Mouse (Mus musculus): ENCODE data around the gene Ydjc. TPM values are rescaled to one million over a fixed set of nuclear protein-coding genes. Genes with fewer than 3 reads are reported as not detected.
A peak's percentile ranks its signal among the peaks of the same experiment; 100 is the strongest.

The Ydjc gene
- 45.6 and 52.3 TPM in 2 replicates for polyA plus RNA-seq (2015; fragmentation: Nextera tagmentation; extraction: Ambion mirVana)

DNA sequence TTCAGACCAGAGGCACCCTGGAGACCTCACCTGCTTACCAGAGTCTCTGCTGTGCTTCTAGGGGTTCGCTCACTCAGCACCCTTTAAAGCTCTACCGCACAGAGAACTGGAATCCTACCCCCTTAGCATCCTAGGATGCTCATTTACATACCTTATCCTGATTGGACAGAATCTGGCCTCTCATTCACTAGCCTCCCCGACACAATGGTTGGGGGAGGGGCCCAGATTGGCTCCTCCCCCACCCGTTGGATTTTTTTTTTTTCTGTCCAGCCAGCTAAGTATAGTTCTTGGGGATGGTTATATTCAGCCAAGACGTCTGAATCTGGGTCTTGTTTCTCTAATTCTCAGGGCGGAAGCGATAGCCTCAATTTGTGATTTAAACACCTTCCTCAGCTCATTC is at the start of gene Ydjc:
Gene Ydjc (plus strand): TSS at position 283 of the 400 bp plus-strand sequence.
- Histone ChIP-seq H3K4me2 (no peak within 1 kb of the TSS), H3K9me3 (replicated peaks) (no peaks in the 10 kb centered on the region), H3K27ac (replicated peaks) (no peak within 1 kb of the TSS), H3K27me3 (replicated peaks) (no peaks in the 10 kb centered on the region), H3K4me3 (replicated peaks) (no peak within 1 kb of the TSS), H3K4me1 (peaks cover 17% of the 10 kb centered on the region), H3K9ac (replicated peaks) (no peak within 1 kb of the TSS), H3K36me3 (no peaks in the 10 kb centered on the region)
- no peak for ATAC-seq (ENCODE audit: low FRiP score)
- WGBS: 24% methylated on average over 7 of the region's 7 CpGs

DNA sequence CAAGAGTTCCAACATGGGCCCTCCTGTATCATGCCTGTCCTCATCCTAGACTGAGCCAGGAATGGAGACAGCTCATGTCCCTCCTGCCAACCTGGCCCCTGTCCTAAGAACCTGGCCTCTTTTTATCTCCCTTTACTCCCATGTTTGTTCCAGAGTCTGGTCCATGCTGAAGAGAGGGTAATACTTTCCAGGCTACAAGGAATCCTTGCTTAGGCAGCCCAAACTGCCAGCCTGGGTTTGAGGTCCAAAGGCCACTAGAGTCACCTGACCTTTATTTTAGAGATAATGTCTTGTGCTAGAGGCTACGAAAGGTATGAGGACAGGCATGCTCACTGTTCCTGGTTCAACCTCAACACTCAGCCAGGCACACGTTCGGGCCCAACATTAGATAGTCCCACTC is 47.5 kb upstream of the Ydjc start:
- H3K9ac ChIP-seq (replicated peaks): no peak overlapping the region
- H3K4me2 ChIP-seq: no peak overlapping the region
- WGBS: 97% methylated on average over 3 of the region's 3 CpGs
- H3K9me3 ChIP-seq (replicated peaks): no peaks in the 10 kb centered on the region
- no peak overlapping the region for H3K4me3 ChIP-seq (replicated peaks)
- no peaks in the 10 kb centered on the region for H3K27me3 ChIP-seq (replicated peaks)
- H3K27ac ChIP-seq (replicated peaks): no peak overlapping the region
- peaks cover 87% of the 10 kb centered on the region for H3K36me3 ChIP-seq
- ATAC-seq (ENCODE audit: low FRiP score): no peak
- H3K4me1 ChIP-seq: no peaks in the 10 kb centered on the region

DNA sequence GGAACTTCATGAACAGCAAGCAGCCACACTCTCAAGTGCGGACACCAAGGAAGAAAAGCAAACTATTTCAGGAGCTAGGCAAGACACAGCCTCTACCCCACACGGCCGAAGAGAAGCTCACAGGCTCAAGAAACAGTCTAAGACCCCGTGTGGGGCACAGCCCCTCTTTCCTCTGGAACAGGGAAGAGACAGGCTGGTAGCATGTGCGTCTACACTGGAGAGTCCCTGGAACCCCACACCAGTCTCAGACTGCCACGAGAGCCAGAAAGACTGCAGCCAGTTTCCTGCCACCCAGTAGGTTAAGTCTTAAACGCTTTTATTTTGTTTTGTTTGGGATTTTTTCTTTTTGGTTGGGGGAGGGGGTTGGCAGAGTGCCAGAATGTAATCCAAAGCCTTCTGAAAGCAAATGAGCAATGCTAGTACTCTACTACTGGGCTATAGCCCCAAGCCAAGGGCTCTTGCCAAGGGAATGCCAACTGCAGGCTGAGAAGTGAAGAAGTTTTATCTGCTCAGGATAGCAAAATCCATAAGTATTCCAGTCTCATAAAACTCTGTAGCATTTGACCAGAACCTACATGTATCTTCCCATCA is 41.7 kb upstream of the Ydjc start:
- Histone ChIP-seq H3K36me3 (peaks cover 75% of the 10 kb centered on the region), H3K27ac (replicated peaks) (no peak overlapping the region), H3K4me3 (replicated peaks) (no peak overlapping the region), H3K9ac (replicated peaks) (no peak overlapping the region), H3K9me3 (replicated peaks) (no peaks in the 10 kb centered on the region), H3K27me3 (replicated peaks) (no peaks in the 10 kb centered on the region), H3K4me2 (no peak overlapping the region), H3K4me1 (peaks cover 7% of the 10 kb centered on the region; the same call in 1 of the 2 replicates)
- WGBS: 66% methylated on average over 7 of the region's 7 CpGs
- no peak for ATAC-seq (ENCODE audit: low FRiP score)

DNA sequence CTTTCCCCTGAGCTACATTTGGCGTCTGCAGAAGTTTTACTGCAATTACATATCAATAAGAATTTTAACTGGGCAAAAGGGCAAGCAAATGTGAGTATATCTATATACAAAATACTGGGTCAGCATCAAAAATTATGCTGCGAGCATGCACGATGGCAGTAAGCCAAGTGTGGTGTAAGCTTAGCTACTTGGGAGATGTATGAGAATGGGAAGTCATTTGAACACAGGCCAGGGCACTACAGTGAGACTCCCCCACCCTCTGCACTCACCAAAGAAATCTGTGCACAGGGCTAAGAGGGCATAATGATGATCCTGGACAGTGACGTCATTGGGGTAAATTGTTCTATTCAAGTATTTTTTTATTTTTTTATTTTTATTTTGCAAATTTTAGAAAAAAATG is 39.8 kb upstream of the Ydjc start:
- 84% methylated on average over 4 of the region's 4 CpGs for WGBS
- no peak overlapping the region for H3K4me3 ChIP-seq (replicated peaks)
- no peak overlapping the region for H3K9ac ChIP-seq (replicated peaks)
- H3K4me2 ChIP-seq: no peak overlapping the region
- peaks cover 14% of the 10 kb centered on the region for H3K4me1 ChIP-seq
- no peak overlapping the region for H3K27ac ChIP-seq (replicated peaks)
- ATAC-seq (ENCODE audit: low FRiP score): no peak
- no peaks in the 10 kb centered on the region for H3K27me3 ChIP-seq (replicated peaks)
- H3K36me3 ChIP-seq: peaks cover 67% of the 10 kb centered on the region
- H3K9me3 ChIP-seq (replicated peaks): no peaks in the 10 kb centered on the region

DNA sequence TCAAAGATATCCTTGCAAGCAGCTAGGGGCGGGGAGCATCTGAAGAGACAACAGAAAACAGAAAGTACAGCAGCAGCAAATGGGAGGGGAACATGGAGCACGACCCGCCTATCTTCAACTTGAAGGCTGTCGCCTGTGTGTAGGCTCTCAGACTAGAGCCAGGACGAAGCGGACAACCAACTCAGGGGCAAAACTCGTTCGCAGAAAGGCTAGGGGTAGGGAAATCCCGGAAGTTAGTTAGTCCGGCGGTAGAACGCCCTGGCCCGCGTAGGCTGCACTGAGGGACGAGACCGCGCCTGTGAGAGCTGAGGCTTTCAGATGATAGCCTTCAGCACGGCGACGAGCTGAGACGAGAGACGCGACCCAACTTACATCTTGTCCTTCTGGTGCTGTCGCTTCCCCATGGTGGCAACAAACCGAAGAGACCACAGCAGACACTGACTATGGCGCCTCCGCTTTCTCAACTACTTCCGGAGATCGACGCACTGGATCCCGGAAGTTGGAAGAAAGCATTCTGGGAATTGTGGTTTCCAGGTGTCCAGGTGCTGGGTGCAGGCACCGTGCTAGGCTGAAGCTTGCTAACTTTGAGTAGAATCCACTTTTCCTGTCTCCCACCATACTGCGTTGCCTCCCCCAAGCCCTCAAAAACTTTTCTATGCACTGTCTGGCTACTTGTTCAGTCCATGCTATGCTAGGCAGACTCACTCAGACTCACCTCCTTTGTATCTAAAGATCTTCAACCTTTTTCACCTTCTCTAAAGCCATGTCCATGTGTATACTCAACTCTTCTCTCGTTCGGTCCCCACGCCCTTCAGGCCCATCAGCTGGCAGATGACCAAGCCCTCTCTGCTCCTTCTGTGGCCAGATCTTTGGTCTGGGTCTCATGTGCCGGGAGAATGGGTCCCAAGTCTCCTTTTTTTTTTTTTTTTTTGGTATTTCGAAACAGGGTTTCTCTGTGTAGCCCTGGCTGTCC is 33.4 kb upstream of the Ydjc start, which contains the start of gene Ppil2:
Gene Ppil2 (minus strand): TSS at position 487 of the 973 bp plus-strand sequence.
- peak within 1 kb of the TSS; percentile 69 for H3K4me2 ChIP-seq
- peak within 1 kb of the TSS; percentile 78 for H3K27ac ChIP-seq (replicated peaks)
- 9% methylated on average over 38 of the region's 38 CpGs for WGBS
- H3K36me3 ChIP-seq: peaks cover 13% of the 10 kb centered on the region
- ATAC-seq (ENCODE audit: low FRiP score): peak; percentile 87
- peak within 1 kb of the TSS; percentile 68 for H3K9ac ChIP-seq (replicated peaks)
- no peaks in the 10 kb centered on the region for H3K27me3 ChIP-seq (replicated peaks)
- H3K4me1 ChIP-seq: peaks cover 20% of the 10 kb centered on the region
- H3K9me3 ChIP-seq (replicated peaks): no peaks in the 10 kb centered on the region
- peak within 1 kb of the TSS; percentile 76 for H3K4me3 ChIP-seq (replicated peaks)

DNA sequence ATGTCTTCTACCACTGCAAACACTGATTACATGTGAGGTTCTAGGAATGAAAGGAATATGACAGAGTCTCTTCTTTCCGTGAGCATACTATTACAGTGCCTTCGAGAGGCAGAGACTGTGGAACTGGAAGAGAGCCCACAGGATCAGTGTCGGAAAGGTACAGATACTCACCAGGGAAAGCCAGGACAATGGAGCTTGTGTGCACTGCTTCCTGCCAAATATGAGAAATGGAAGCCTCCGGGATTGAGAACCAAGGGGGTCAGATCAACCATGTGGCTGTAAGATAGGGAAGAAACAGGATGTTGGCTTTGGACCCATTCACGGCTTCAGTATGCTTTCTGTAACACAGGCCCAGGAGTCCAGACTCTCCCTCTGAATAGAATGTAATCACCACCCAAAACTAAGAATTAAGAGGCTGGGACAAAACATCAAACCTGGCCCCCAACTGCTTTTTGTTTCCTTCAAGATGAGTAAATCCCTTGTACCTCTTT is 27.1 kb upstream of the Ydjc start:
- Histone ChIP-seq H3K9me3 (replicated peaks) (no peaks in the 10 kb centered on the region), H3K36me3 (no peaks in the 10 kb centered on the region), H3K4me3 (replicated peaks) (no peak overlapping the region), H3K27me3 (replicated peaks) (no peaks in the 10 kb centered on the region), H3K9ac (replicated peaks) (no peak overlapping the region), H3K4me2 (no peak overlapping the region), H3K27ac (replicated peaks) (no peak overlapping the region), H3K4me1 (no peaks in the 10 kb centered on the region)
- ATAC-seq (ENCODE audit: low FRiP score): no peak
- 90% methylated on average over 5 of the region's 5 CpGs for WGBS

DNA sequence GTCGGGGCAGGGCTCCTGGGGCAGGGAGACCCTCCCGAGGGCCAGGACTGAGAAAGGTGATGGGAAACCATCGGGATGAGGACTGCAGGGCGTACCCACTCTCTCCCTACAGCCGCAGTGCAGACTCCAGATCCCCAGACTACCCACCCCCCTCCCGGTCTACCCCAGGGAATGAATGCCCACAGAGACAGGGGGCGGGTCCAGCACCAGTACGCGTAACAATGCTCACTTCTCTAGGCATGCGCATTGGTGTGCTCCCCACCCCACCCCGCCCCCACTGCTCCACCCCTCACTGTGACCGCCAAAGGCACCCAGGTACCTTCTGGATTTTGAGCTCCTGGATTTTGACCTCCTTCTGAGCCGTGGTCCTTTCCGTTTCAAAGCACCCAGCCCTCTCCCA is 22.9 kb upstream of the Ydjc start:
- Histone ChIP-seq H3K27ac (replicated peaks) (no peak overlapping the region), H3K4me2 (peak overlapping the region; percentile 37), H3K4me3 (replicated peaks) (no peak overlapping the region), H3K9ac (replicated peaks) (no peak overlapping the region), H3K27me3 (replicated peaks) (no peaks in the 10 kb centered on the region), H3K36me3 (no peaks in the 10 kb centered on the region), H3K9me3 (replicated peaks) (no peaks in the 10 kb centered on the region), H3K4me1 (peaks cover 21% of the 10 kb centered on the region)
- 37% methylated on average over 13 of the region's 14 CpGs for WGBS
- peak; percentile 25; the same call in 1 of the 2 replicates for ATAC-seq (ENCODE audit: low FRiP score)

DNA sequence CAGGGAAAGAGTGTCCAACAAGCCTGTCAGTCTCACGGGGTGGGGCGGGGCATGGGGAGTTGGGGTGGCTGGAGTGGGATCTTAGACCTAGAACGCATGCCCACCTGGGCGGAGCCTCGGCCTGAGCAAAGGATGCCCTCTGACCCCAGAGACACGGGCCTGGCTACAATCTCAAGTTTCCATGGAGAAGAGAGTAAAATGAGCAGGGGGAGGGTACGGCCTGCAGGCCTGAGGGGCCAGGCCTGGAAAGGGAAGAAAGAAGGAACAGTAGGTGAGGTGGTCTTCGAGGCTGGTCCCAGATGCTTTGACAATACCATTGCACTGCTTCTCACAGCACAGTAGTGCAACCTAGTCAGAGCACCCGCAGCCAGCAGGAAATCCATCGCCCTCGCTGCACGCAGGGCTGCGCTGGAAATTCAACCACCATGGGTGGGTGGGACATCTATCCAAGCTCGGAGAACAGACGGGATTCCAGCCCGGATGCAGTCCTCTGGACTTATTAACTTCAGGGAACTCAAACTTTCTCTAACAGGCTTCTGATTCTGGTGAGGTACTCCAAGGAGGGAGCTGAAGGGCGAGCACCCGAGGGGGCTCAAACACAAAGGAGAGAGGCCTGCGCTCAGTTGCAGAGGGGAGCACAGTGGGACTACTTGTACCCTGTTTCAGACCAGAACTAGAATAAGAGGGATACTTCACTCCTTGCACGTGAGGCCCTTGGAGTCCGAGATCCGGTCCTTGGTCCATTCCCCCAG is 20.1 kb upstream of the Ydjc start:
- H3K27ac ChIP-seq (replicated peaks): no peak overlapping the region
- 3% methylated on average over 22 of the region's 22 CpGs for WGBS
- peak; percentile 12; the same call in 1 of the 2 replicates for ATAC-seq (ENCODE audit: low FRiP score)

DNA sequence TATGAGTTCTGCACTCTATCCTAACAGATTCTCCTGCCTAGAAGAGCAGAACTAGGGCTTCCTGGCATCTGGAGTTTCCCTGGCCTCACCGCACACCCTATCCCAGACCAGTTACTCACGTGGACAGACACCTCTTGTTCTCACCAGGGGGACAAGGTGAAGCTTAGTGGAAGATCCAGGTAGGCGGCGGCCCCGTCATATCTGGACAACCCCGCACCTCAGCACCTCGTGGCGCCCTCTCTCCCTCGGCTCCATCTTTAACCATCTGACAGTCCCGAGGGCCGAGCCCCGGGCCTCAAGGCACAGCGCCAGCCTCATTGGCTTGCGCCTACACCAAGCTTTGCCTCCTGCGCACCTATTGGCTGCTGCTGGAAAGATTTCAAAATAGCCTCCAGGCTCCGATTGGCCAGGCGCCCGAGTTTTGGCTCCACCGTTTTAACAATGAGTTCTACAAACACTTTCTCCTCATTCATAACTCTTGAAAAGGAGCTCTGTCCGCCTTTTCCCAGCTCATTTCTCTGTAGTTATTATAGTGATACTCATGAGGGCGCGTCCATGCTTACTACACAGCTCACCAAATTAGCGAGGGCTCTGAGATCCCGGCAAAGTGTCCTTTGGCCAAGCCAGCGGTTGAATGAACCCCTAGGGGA is 19.4 kb upstream of the Ydjc start, which contains the start of gene 2610318N02Rik:
Gene 2610318N02Rik (minus strand): TSS at position 297 of the 650 bp plus-strand sequence.
- H3K27ac ChIP-seq (replicated peaks): no peak within 1 kb of the TSS
- H3K27me3 ChIP-seq (replicated peaks): no peaks in the 10 kb centered on the region
- peak; percentile 90 for ATAC-seq (ENCODE audit: low FRiP score)
- H3K4me2 ChIP-seq: peak within 1 kb of the TSS; percentile 81
- peaks cover 21% of the 10 kb centered on the region for H3K4me1 ChIP-seq
- H3K36me3 ChIP-seq: no peaks in the 10 kb centered on the region
- H3K9me3 ChIP-seq (replicated peaks): no peaks in the 10 kb centered on the region
- WGBS: 0% methylated on average over 25 of the region's 25 CpGs
- peak within 1 kb of the TSS; percentile 18 for H3K9ac ChIP-seq (replicated peaks)
- H3K4me3 ChIP-seq (replicated peaks): peak within 1 kb of the TSS; percentile 42

More for the DNA sequence above, 20.1 kb upstream of the Ydjc start:
- H3K27me3 ChIP-seq (replicated peaks): no peaks in the 10 kb centered on the region
- no peaks in the 10 kb centered on the region for H3K9me3 ChIP-seq (replicated peaks)
- H3K36me3 ChIP-seq: no peaks in the 10 kb centered on the region
- peak overlapping the region; percentile 18 for H3K9ac ChIP-seq (replicated peaks)
- H3K4me1 ChIP-seq: peaks cover 21% of the 10 kb centered on the region
- peak overlapping the region; percentile 42 for H3K4me3 ChIP-seq (replicated peaks)
- peak overlapping the region; percentile 81 for H3K4me2 ChIP-seq

DNA sequence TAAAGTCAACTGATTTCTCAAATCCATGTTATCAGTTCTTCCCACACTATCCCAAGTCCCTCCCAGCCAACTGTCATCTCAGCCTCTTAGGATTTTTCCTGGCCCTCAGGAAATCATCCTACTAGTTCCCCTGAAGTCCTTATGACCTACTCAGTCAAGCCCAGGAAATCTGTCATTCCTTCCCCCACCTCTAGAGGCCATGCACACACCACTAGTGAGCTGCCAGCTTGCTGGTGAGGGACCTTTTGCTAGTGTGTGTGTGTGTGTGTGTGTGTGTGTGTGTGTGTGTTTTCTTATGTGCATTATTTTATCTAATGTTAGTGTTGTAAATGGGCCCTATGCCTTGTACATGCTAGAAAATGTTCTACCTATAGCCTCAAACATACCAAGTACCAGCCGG is 17.1 kb upstream of the Ydjc start:
- H3K4me2 ChIP-seq: no peak overlapping the region
- no peak overlapping the region for H3K4me3 ChIP-seq (replicated peaks)
- H3K27ac ChIP-seq (replicated peaks): no peak overlapping the region
- H3K9ac ChIP-seq (replicated peaks): no peak overlapping the region
- ATAC-seq (ENCODE audit: low FRiP score): no peak
- 93% methylated on average over 1 of the region's 1 CpGs for WGBS
- peaks cover 31% of the 10 kb centered on the region for H3K4me1 ChIP-seq
- H3K36me3 ChIP-seq: no peaks in the 10 kb centered on the region
- H3K27me3 ChIP-seq (replicated peaks): no peaks in the 10 kb centered on the region
- H3K9me3 ChIP-seq (replicated peaks): no peaks in the 10 kb centered on the region

All from neural tube, embryonic 15.5 days (tissue).